Mouse (Mus musculus) forebrain, embryonic 13.5 days (tissue): ENCODE results near the gene Cbs. TPM values are rescaled to one million over a fixed set of nuclear protein-coding genes. Genes with fewer than 3 reads are reported as not detected.

Source experiments
- ATAC-seq: fragments of 200-750 bp; cut with Nextera tagmentation; 2 replicates; pipeline ENCODE4 v1.8.0; 2017
- H3K27ac ChIP-seq: fragments of 300-500 bp; sonication (generic); 2 replicates; pipeline ENCODE4 v1.5.1; 2015; ENCODE audit warnings: inconsistent platforms, mild to moderate bottlenecking, moderate library complexity
- H3K27me3 ChIP-seq: fragments of 300-500 bp; sonication (generic); 2 replicates; pipeline ENCODE4 v1.6.1; 2015; ENCODE audit warnings: mild to moderate bottlenecking, inconsistent platforms
- H3K36me3 ChIP-seq: fragments of 300-500 bp; sonication (generic); 2 replicates; pipeline ENCODE4 v1.6.1; 2015; ENCODE audit warnings: mild to moderate bottlenecking, inconsistent platforms; ENCODE audit not compliant: poor library complexity, severe bottlenecking
- H3K4me1 ChIP-seq: fragments of 300-500 bp; sonication (generic); 2 replicates; pipeline ENCODE4 v1.6.1; 2015; ENCODE audit warnings: inconsistent platforms
- H3K4me2 ChIP-seq: fragments of 300-500 bp; sonication (generic); 2 replicates; pipeline ENCODE4 v1.6.1; 2015; ENCODE audit warnings: inconsistent platforms, mild to moderate bottlenecking, moderate library complexity
- H3K4me3 ChIP-seq: fragments of 300-500 bp; sonication (generic); 2 replicates; pipeline ENCODE4 v1.5.1; 2015; ENCODE audit warnings: mild to moderate bottlenecking, inconsistent platforms
- H3K9ac ChIP-seq: fragments of 300-500 bp; sonication (generic); 2 replicates; pipeline ENCODE4 v1.6.1; 2015; ENCODE audit warnings: mild to moderate bottlenecking, inconsistent platforms
- H3K9me3 ChIP-seq: fragments of 300-500 bp; sonication (generic); replicated peaks from 2 replicates; pipeline ENCODE4 v1.6.1; 2016; ENCODE audit warnings: inconsistent platforms
- WGBS: fragments of 180-500 bp; shearing (Covaris S2); methylation state at CpG from one replicate; pipeline ENCODE4 v1.1.7; 2015; 5-methylcytosine and 5-hydroxymethylcytosine counted together
- polyA plus RNA-seq: library from polyadenylated mRNA; unstranded; fragments of >200 nt; fragmentation: Nextera tagmentation; extraction: Ambion mirVana; gene quantifications from 2 replicates; pipeline ENCODE4 v1.2.1, GENCODE M21; 2015

Cbs gene
- polyA plus RNA-seq, 1 experiment from 2014 or later, result 5.3 TPM

GRCm38 (mm10) chr17:31660661-31661250, 23.7 kb upstream of the Cbs start:
- Histone ChIP-seq H3K4me2 (no peak overlapping the region), H3K36me3 (peaks cover 5% of the 10 kb centered on the region), H3K9ac (no peak overlapping the region), H3K4me3 (no peak overlapping the region), H3K9me3 (no peaks in the 10 kb centered on the region), H3K27me3 (no peaks in the 10 kb centered on the region), H3K27ac (no peak overlapping the region; the same call in 1 of the 2 replicates), H3K4me1 (peaks cover 27% of the 10 kb centered on the region)
- WGBS, result 76% methylated on average over 8 of the region's 8 CpGs
- ATAC-seq, result no peak

- H3K9me3 ChIP-seq, result no peaks in the 10 kb centered on the region
Observed at GRCm38 (mm10) chr17:31658468-31659185, 21.6 kb upstream of the Cbs start, which contains the start of gene U2af1. Gene U2af1 (minus strand): TSS chr17:31658892.

GRCm38 (mm10) chr17:31658136-31658467, 21.1 kb upstream of the Cbs start:
- H3K27me3 ChIP-seq, result no peaks in the 10 kb centered on the region
- no peaks in the 10 kb centered on the region for H3K9me3 ChIP-seq
- H3K27ac ChIP-seq, result peak overlapping the region; percentile 69
- peak overlapping the region; percentile 71 for H3K4me2 ChIP-seq
- no peak for ATAC-seq
- peak overlapping the region; percentile 97 for H3K9ac ChIP-seq
- H3K4me1 ChIP-seq, result peaks cover 32% of the 10 kb centered on the region
- peak overlapping the region; percentile 97 for H3K4me3 ChIP-seq
- peaks cover 29% of the 10 kb centered on the region for H3K36me3 ChIP-seq
- WGBS, result under 1% methylated on average over 27 of the region's 27 CpGs

More at GRCm38 (mm10) chr17:31658468-31659185, 21.6 kb upstream of the Cbs start, which contains the start of gene U2af1:
- Histone ChIP-seq H3K4me1 (peaks cover 32% of the 10 kb centered on the region), H3K4me2 (peak within 1 kb of the TSS; percentile 85), H3K4me3 (peak within 1 kb of the TSS; percentile 97), H3K27ac (peak within 1 kb of the TSS; percentile 86), H3K27me3 (no peaks in the 10 kb centered on the region), H3K9ac (peak within 1 kb of the TSS; percentile 97), H3K36me3 (peaks cover 24% of the 10 kb centered on the region)
- under 1% methylated on average over 77 of the region's 77 CpGs for WGBS
- ATAC-seq, result peak; percentile 99

- Histone ChIP-seq H3K36me3 (peaks cover 37% of the 10 kb centered on the region), H3K4me2 (peak overlapping the region; percentile 71), H3K4me1 (peaks cover 32% of the 10 kb centered on the region), H3K27me3 (no peaks in the 10 kb centered on the region), H3K4me3 (peak overlapping the region; percentile 97), H3K9me3 (no peaks in the 10 kb centered on the region), H3K9ac (peak overlapping the region; percentile 97), H3K27ac (no peak overlapping the region)
- 54% methylated on average over 12 of the region's 12 CpGs for WGBS
- no peak for ATAC-seq
Observed at GRCm38 (mm10) chr17:31657141-31657983, 20.3 kb upstream of the Cbs start.

- no peak overlapping the region for H3K27ac ChIP-seq
- H3K27me3 ChIP-seq, result no peaks in the 10 kb centered on the region
- no peak for ATAC-seq
- H3K36me3 ChIP-seq, result peaks cover 44% of the 10 kb centered on the region
- 0 out of 2 replicates have a peak overlapping the region, but pooled peaks have one; percentile 97 for H3K4me3 ChIP-seq
- H3K9me3 ChIP-seq, result no peaks in the 10 kb centered on the region
- H3K4me2 ChIP-seq, result peak overlapping the region; percentile 71; the same call in 1 of the 2 replicates
- no peak overlapping the region for H3K9ac ChIP-seq
- 80% methylated on average over 5 of the region's 5 CpGs for WGBS
- H3K4me1 ChIP-seq, result peaks cover 32% of the 10 kb centered on the region
Observed at GRCm38 (mm10) chr17:31656682-31657081, 19.6 kb upstream of the Cbs start.

GRCm38 (mm10) chr17:31655366-31655765, 18.3 kb upstream of the Cbs start:
- no peak for ATAC-seq
- 74% methylated on average over 4 of the region's 4 CpGs for WGBS
- H3K27ac ChIP-seq, result no peak overlapping the region; the same call in 1 of the 2 replicates

GRCm38 (mm10) chr17:31653277-31653676, 16.2 kb upstream of the Cbs start:
- Histone ChIP-seq H3K36me3 (peaks cover 78% of the 10 kb centered on the region), H3K9me3 (no peaks in the 10 kb centered on the region), H3K4me3 (no peak overlapping the region), H3K9ac (no peak overlapping the region), H3K27ac (no peak overlapping the region), H3K4me2 (no peak overlapping the region), H3K27me3 (no peaks in the 10 kb centered on the region), H3K4me1 (peaks cover 26% of the 10 kb centered on the region)
- WGBS, result 88% methylated on average over 6 of the region's 6 CpGs
- no peak for ATAC-seq

More at GRCm38 (mm10) chr17:31655366-31655765, 18.3 kb upstream of the Cbs start:
- no peaks in the 10 kb centered on the region for H3K9me3 ChIP-seq
- no peak overlapping the region for H3K4me3 ChIP-seq
- H3K9ac ChIP-seq, result no peak overlapping the region
- peaks cover 57% of the 10 kb centered on the region for H3K36me3 ChIP-seq
- no peaks in the 10 kb centered on the region for H3K27me3 ChIP-seq
- H3K4me2 ChIP-seq, result no peak overlapping the region
- peaks cover 32% of the 10 kb centered on the region for H3K4me1 ChIP-seq

GRCm38 (mm10) chr17:31652152-31652551, 15.1 kb upstream of the Cbs start:
- no peak for ATAC-seq
- H3K4me1 ChIP-seq, result peaks cover 17% of the 10 kb centered on the region
- H3K36me3 ChIP-seq, result peaks cover 89% of the 10 kb centered on the region
- no peaks in the 10 kb centered on the region for H3K9me3 ChIP-seq
- H3K4me3 ChIP-seq, result no peak overlapping the region
- no peak overlapping the region for H3K9ac ChIP-seq
- no peak overlapping the region for H3K27ac ChIP-seq
- H3K27me3 ChIP-seq, result no peaks in the 10 kb centered on the region
- no peak overlapping the region for H3K4me2 ChIP-seq
- WGBS, result 92% methylated on average over 14 of the region's 14 CpGs

GRCm38 (mm10) chr17:31646199-31647002, 9.4 kb upstream of the Cbs start:
- H3K4me3 ChIP-seq, result no peak overlapping the region
- no peaks in the 10 kb centered on the region for H3K27me3 ChIP-seq
- no peak overlapping the region for H3K4me2 ChIP-seq
- no peak overlapping the region for H3K9ac ChIP-seq
- H3K9me3 ChIP-seq, result no peaks in the 10 kb centered on the region
- 92% methylated on average over 5 of the region's 5 CpGs for WGBS
- no peaks in the 10 kb centered on the region for H3K4me1 ChIP-seq
- H3K27ac ChIP-seq, result no peak overlapping the region
- H3K36me3 ChIP-seq, result peaks cover 61% of the 10 kb centered on the region
- no peak for ATAC-seq

GRCm38 (mm10) chr17:31642913-31643312, 5.9 kb upstream of the Cbs start:
- Histone ChIP-seq H3K27me3 (no peaks in the 10 kb centered on the region), H3K4me2 (no peak overlapping the region), H3K4me3 (no peak overlapping the region), H3K9me3 (no peaks in the 10 kb centered on the region), H3K36me3 (peaks cover 26% of the 10 kb centered on the region), H3K4me1 (peaks cover 8% of the 10 kb centered on the region), H3K9ac (no peak overlapping the region), H3K27ac (no peak overlapping the region)
- WGBS, result 76% methylated on average over 4 of the region's 4 CpGs
- no peak for ATAC-seq

- ATAC-seq, result no peak
Observed at GRCm38 (mm10) chr17:31642331-31642730, 5.3 kb upstream of the Cbs start.

More at GRCm38 (mm10) chr17:31642331-31642730, 5.3 kb upstream of the Cbs start:
- Histone ChIP-seq H3K4me3 (no peak overlapping the region), H3K9me3 (no peaks in the 10 kb centered on the region), H3K27ac (no peak overlapping the region), H3K4me1 (peaks cover 14% of the 10 kb centered on the region), H3K27me3 (no peaks in the 10 kb centered on the region), H3K9ac (no peak overlapping the region), H3K4me2 (no peak overlapping the region), H3K36me3 (peaks cover 20% of the 10 kb centered on the region)
- WGBS, result 28% methylated on average over 8 of the region's 8 CpGs
